Mouse (Mus musculus) kidney, adult 2 months (tissue): Measurements from ENCODE around the gene Fyb. TPM values are rescaled to one million over a fixed set of nuclear protein-coding genes. Genes with fewer than 3 reads are reported as not detected.

ENCODE experiments used
- DNase-seq: peaks from one replicate; pipeline ENCODE4 v3.0.0; 2021
- H3K27ac ChIP-seq: fragments of 200-500 bp; 2 replicates; pipeline ENCODE4 v1.5.1; 2012; ENCODE audit warnings: low read depth, low read length, control low read depth, inconsistent platforms; ENCODE audit not compliant: insufficient read depth
- H3K27me3 ChIP-seq: fragments of 200-500 bp; replicated peaks from 2 replicates; pipeline ENCODE4 v1.6.1; 2012; ENCODE audit warnings: mild to moderate bottlenecking, moderate library complexity, low read length, inconsistent platforms; ENCODE audit not compliant: control insufficient read depth, insufficient read depth
- H3K36me3 ChIP-seq: fragments of 200-500 bp; 2 replicates; pipeline ENCODE4 v1.6.1; 2012; ENCODE audit warnings: mild to moderate bottlenecking, moderate library complexity, low read length, inconsistent platforms; ENCODE audit not compliant: control insufficient read depth, insufficient read depth
- H3K4me1 ChIP-seq: fragments of 200-500 bp; 2 replicates; pipeline ENCODE4 v1.6.1; 2011; ENCODE audit warnings: low read length; ENCODE audit not compliant: control insufficient read depth, insufficient read depth
- H3K4me3 ChIP-seq: fragments of 200-500 bp; 2 replicates; pipeline ENCODE4 v1.5.1; 2011; ENCODE audit warnings: mild to moderate bottlenecking, low read depth, low read length, control low read depth; ENCODE audit not compliant: insufficient read depth
- CTCF ChIP-seq: fragments of 200-500 bp; conservative IDR thresholded peaks from 2 replicates; pipeline ENCODE4 v1.5.1; 2011; ENCODE audit warnings: low read depth, mild to moderate bottlenecking, control low read depth, low read length, moderate library complexity, mixed read lengths; ENCODE audit not compliant: insufficient read depth, insufficient read length
- POLR2A ChIP-seq: fragments of 200-500 bp; IDR thresholded peaks from one replicate; pipeline ENCODE4 v1.6.1; 2011; ENCODE audit warnings: low read depth, low read length, control low read depth
- WGBS: fragments of 180-500 bp; shearing (Covaris S2); methylation state at CpG from one replicate; pipeline ENCODE4 v1.1.7; 2018; 5-methylcytosine and 5-hydroxymethylcytosine counted together
- polyA plus RNA-seq: library from polyadenylated mRNA; depleted of rRNA; stranded (reverse); fragments of >200 nt; gene quantifications from 2 replicates; pipeline ENCODE4 v1.2.3, GENCODE M21; 2012; rRNA removed

Fyb gene
- polyA plus RNA-seq, result 3.0 and 84.9 TPM in 2 replicates

- no peak for TF ChIP-seq POLR2A
- TF ChIP-seq CTCF, result no peak
- Histone ChIP-seq H3K27me3 (no peaks in the 10 kb centered on the region), H3K27ac (no peak within 1 kb of the TSS), H3K4me1 (no peaks in the 10 kb centered on the region), H3K36me3 (no peaks in the 10 kb centered on the region), H3K4me3 (no peak within 1 kb of the TSS)
- WGBS, result 78% methylated on average over 8 of the region's 8 CpGs
- DNase-seq, result no peak
These were observed at the start of gene Fyb for GRCm38 (mm10) chr15:6522653-6523167. Gene Fyb (plus strand): TSS chr15:6522853.

DNA sequence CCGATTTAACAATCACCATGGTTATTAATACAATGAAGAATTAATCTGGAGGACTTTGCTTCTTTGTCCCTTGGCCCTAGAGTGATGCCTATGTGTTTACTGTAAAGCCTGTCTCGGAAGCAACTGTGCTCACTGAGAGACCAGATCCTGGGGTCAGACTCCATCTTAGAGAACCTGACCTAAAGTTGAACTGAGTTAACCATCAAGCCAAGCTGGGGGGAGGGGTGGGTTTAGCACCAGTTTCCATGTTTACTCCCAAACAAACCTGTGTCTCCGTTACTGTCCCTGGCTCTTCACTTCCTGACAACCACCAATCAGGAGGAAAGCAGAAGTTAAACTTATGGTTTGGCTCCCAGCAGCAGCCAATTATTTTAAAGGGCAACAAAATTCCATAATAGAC lies 39.1 kb upstream of the Fyb start:
- Histone ChIP-seq H3K27ac (no peak overlapping the region), H3K27me3 (no peaks in the 10 kb centered on the region), H3K4me3 (no peak overlapping the region), H3K4me1 (no peaks in the 10 kb centered on the region), H3K36me3 (no peaks in the 10 kb centered on the region)
- no peak for DNase-seq
- TF ChIP-seq CTCF, result no peak
- TF ChIP-seq POLR2A, result no peak
- 46% methylated on average over 3 of the region's 3 CpGs for WGBS

- Histone ChIP-seq H3K27ac (no peak overlapping the region), H3K4me1 (no peaks in the 10 kb centered on the region), H3K27me3 (no peaks in the 10 kb centered on the region), H3K4me3 (no peak overlapping the region), H3K36me3 (no peaks in the 10 kb centered on the region)
- 88% methylated on average over 2 of the region's 2 CpGs for WGBS
- no peak for TF ChIP-seq POLR2A
- no peak for TF ChIP-seq CTCF
- no peak for DNase-seq
These were observed 30.3 kb upstream of the Fyb start for GRCm38 (mm10) chr15:6492386-6492785.

DNA sequence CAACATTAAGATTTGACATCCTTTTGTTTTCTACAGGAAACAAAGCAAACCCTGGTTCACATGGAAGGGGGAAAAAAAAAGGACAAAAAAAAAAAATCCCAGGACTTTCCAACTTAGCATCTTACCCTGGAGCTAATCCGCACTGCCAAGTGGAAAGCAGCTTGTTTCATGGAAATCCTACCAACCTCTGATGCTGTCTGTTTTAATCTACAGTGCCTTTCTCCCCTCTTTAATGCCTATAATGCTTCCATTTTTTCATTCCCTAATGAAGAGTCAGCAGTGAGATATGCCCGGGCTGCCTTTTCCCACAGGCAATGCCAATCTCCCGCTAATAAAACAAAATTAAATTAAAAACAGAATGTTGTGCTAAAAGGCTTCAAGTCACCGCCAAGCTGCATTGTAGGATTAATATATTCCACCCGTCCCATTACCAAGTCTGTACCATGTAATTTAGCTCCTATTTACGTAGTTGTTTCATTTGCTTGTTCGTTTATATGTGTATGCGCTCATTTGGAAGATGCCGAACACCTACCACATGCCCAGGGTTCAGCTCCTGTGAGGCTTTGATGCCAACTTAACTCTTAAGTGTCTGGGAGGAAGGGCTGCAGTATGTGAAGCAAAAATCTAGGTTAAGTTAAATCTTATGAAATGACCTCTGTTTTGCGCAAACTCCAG lies 24.1 kb upstream of the Fyb start:
- 73% methylated on average over 10 of the region's 10 CpGs for WGBS
- no peak for DNase-seq
- Histone ChIP-seq H3K27ac (no peak overlapping the region), H3K4me1 (no peaks in the 10 kb centered on the region), H3K36me3 (no peaks in the 10 kb centered on the region), H3K4me3 (no peak overlapping the region), H3K27me3 (no peaks in the 10 kb centered on the region)
- TF ChIP-seq CTCF (no peak), POLR2A (no peak)

GRCm38 (mm10) chr15:6500787-6501186 lies 21.9 kb upstream of the Fyb start:
- no peaks in the 10 kb centered on the region for H3K36me3 ChIP-seq
- no peak overlapping the region for H3K27ac ChIP-seq
- peak; percentile 50 for DNase-seq
- WGBS, result 4% methylated on average over 1 of the region's 1 CpGs
- H3K27me3 ChIP-seq, result no peaks in the 10 kb centered on the region
- no peak overlapping the region for H3K4me3 ChIP-seq
- no peaks in the 10 kb centered on the region for H3K4me1 ChIP-seq
- TF ChIP-seq CTCF, result no peak
- TF ChIP-seq POLR2A, result no peak

- H3K36me3 ChIP-seq, result no peaks in the 10 kb centered on the region
- no peak for TF ChIP-seq POLR2A
- TF ChIP-seq CTCF, result no peak
- no peaks in the 10 kb centered on the region for H3K27me3 ChIP-seq
- no peak for DNase-seq
- H3K4me1 ChIP-seq, result no peaks in the 10 kb centered on the region
- H3K27ac ChIP-seq, result no peak overlapping the region
- H3K4me3 ChIP-seq, result no peak overlapping the region
- 94% methylated on average over 1 of the region's 1 CpGs for WGBS
These were observed 5.1 kb upstream of the Fyb start for GRCm38 (mm10) chr15:6517525-6517924.

- 77% methylated on average over 19 of the region's 19 CpGs for WGBS
- TF ChIP-seq CTCF (no peak), POLR2A (no peak)
- H3K27me3 ChIP-seq, result no peaks in the 10 kb centered on the region
These were observed 3.0 kb upstream of the Fyb start for GRCm38 (mm10) chr15:6519417-6520255.

More at GRCm38 (mm10) chr15:6519417-6520255, 3.0 kb upstream of the Fyb start:
- DNase-seq, result no peak
- Histone ChIP-seq H3K4me1 (no peaks in the 10 kb centered on the region), H3K27ac (no peak overlapping the region), H3K36me3 (no peaks in the 10 kb centered on the region), H3K4me3 (no peak overlapping the region)
